Mouse (Mus musculus): Measurements from ENCODE around the gene Zfp248.
A peak's percentile ranks its signal among the peaks of the same experiment; 100 is the strongest.

The Zfp248 gene

GRCm38 (mm10) chr6:118455042-118455631, at the start of gene Zfp248:
Zfp248 (minus strand) TSS chr6:118455528.
- DNase-seq, result peak; percentile 83

- no peak for DNase-seq
Observed at GRCm38 (mm10) chr6:118499010-118499409, 43.7 kb upstream of the Zfp248 start.

- DNase-seq, result no peak
Observed at GRCm38 (mm10) chr6:118482125-118482524, 26.8 kb upstream of the Zfp248 start.

- peak; percentile 30 for DNase-seq
Observed at GRCm38 (mm10) chr6:118478957-118479708, 23.8 kb upstream of the Zfp248 start, which contains the start of gene Zfp9. Zfp9 (minus strand) TSS chr6:118479320.

- DNase-seq, result no peak
Observed at GRCm38 (mm10) chr6:118477875-118478785, 22.8 kb upstream of the Zfp248 start.

GRCm38 (mm10) chr6:118462069-118462705, 6.9 kb upstream of the Zfp248 start:
- DNase-seq, result no peak

GRCm38 (mm10) chr6:118457726-118458125, 2.4 kb upstream of the Zfp248 start:
- DNase-seq, result no peak

- DNase-seq, result no peak
Observed at GRCm38 (mm10) chr6:118454452-118454851, 876 bp downstream of the Zfp248 start.

- no peak for DNase-seq
Observed at GRCm38 (mm10) chr6:118431502-118431901, 23.8 kb downstream of the Zfp248 start.

- no peak for DNase-seq
Observed at GRCm38 (mm10) chr6:118426666-118427065, 28.7 kb downstream of the Zfp248 start.

GRCm38 (mm10) chr6:118419050-118419920, 36.0 kb downstream of the Zfp248 start, which contains the start of gene Bms1:
Bms1 (minus strand) TSS chr6:118419474.
- peak; percentile 92 for DNase-seq

GRCm38 (mm10) chr6:118410428-118410827, 44.9 kb downstream of the Zfp248 start:
- DNase-seq, result no peak

GRCm38 (mm10) chr6:118408510-118408909, 46.8 kb downstream of the Zfp248 start:
- DNase-seq, result no peak

GRCm38 (mm10) chr6:118406421-118406820, 48.9 kb downstream of the Zfp248 start:
- DNase-seq, result no peak

- DNase-seq, result no peak
Observed at GRCm38 (mm10) chr6:118390746-118391145, 64.6 kb downstream of the Zfp248 start.

- DNase-seq, result no peak
Observed at GRCm38 (mm10) chr6:118385962-118386361, 69.4 kb downstream of the Zfp248 start.

GRCm38 (mm10) chr6:118381234-118381633, 74.1 kb downstream of the Zfp248 start:
- no peak for DNase-seq

- no peak for DNase-seq
Observed at GRCm38 (mm10) chr6:118380630-118381029, 74.7 kb downstream of the Zfp248 start.

- DNase-seq, result peak; percentile 75
Observed at GRCm38 (mm10) chr6:118379451-118380167, 75.7 kb downstream of the Zfp248 start.

GRCm38 (mm10) chr6:118377611-118378010, 77.7 kb downstream of the Zfp248 start:
- DNase-seq, result no peak
